Mouse (Mus musculus) ES-Bruce4 (cell line): ENCODE results near the gene Ckap4. TPM values are rescaled to one million over a fixed set of nuclear protein-coding genes. Genes with fewer than 3 reads are reported as not detected.

Experiments used
- H3K27ac ChIP-seq: 2 replicates; pipeline ENCODE4 v1.5.1; 2012; ENCODE audit warnings: low read length, inconsistent platforms; ENCODE audit not compliant: insufficient read depth
- H3K27me3 ChIP-seq: 2 replicates; pipeline ENCODE4 v1.6.1; 2012; ENCODE audit warnings: mild to moderate bottlenecking, low read length, inconsistent platforms; ENCODE audit not compliant: control insufficient read depth, poor library complexity, insufficient read depth, severe bottlenecking
- H3K36me3 ChIP-seq: 2 replicates; pipeline ENCODE4 v1.6.1; 2012; ENCODE audit warnings: inconsistent platforms, mild to moderate bottlenecking, low read length, moderate library complexity; ENCODE audit not compliant: control insufficient read depth, poor library complexity, insufficient read depth, severe bottlenecking
- H3K4me1 ChIP-seq: one replicate; pipeline ENCODE4 v1.8.1; 2011; ENCODE audit warnings: low read length; ENCODE audit not compliant: control insufficient read depth, insufficient read depth
- H3K4me3 ChIP-seq: 2 replicates; pipeline ENCODE4 v1.5.1; 2011; ENCODE audit warnings: low read depth, mild to moderate bottlenecking, low read length
- H3K9ac ChIP-seq: 2 replicates; pipeline ENCODE4 v1.6.1; 2012; ENCODE audit warnings: low read depth, mild to moderate bottlenecking, inconsistent platforms; ENCODE audit not compliant: poor library complexity, severe bottlenecking
- H3K9me3 ChIP-seq: replicated peaks from 2 replicates; pipeline ENCODE4 v1.6.1; 2012; ENCODE audit warnings: mild to moderate bottlenecking, low read length, inconsistent platforms; ENCODE audit not compliant: control insufficient read depth, poor library complexity, insufficient read depth, severe bottlenecking
- CTCF ChIP-seq: IDR thresholded peaks from one replicate; pipeline ENCODE4 v1.8.1; 2011; ENCODE audit warnings: low read depth, low read length
- EP300 ChIP-seq: IDR thresholded peaks from 2 replicates; pipeline ENCODE4 v1.6.1; 2011; ENCODE audit warnings: low read depth, low read length; ENCODE audit not compliant: insufficient read depth
- POLR2A ChIP-seq: IDR thresholded peaks from one replicate; pipeline ENCODE4 v1.8.1; 2011; ENCODE audit warnings: low read length; ENCODE audit not compliant: insufficient read depth
- polyA plus RNA-seq: library from polyadenylated mRNA; stranded (reverse); fragments of >200 nt; gene quantifications from 2 replicates; pipeline ENCODE4 v1.2.4, GENCODE M21; 2011; ENCODE audit warnings: low read depth; ENCODE audit not compliant: missing spikeins, insufficient read depth, insufficient read length

The Ckap4 gene
- polyA plus RNA-seq, 1 experiment, result 53.4 TPM

DNA sequence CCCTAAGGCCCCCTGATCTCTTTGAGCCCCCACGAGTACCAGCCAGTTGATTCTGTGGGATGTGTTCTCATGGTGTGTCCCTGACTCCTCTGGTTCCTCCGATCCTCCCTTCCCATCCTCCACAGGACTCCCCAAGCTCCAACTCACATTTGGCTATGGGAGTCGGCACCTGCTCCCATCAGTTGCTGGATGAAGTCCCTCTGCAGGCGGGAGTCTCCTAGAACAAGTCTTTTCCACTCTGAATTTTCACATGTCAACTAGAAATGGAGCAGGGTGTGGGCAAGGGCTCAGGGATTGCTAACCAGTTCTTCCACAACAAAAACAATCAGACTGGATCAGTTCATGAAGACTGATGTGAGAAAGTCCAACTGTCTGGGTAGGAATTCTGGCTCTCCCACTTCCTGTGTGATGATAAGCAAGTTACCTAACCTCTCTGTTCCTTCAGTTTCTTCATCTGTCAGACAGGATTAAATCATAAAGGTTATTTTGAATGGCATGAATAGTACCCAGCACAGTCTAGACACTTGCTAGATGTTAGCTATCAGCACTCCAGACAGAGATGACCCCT lies 56.7 kb downstream of the Ckap4 start:
- H3K9ac ChIP-seq, result no peak overlapping the region
- no peaks in the 10 kb centered on the region for H3K27me3 ChIP-seq
- H3K4me3 ChIP-seq, result no peak overlapping the region
- H3K4me1 ChIP-seq, result no peaks in the 10 kb centered on the region
- TF ChIP-seq CTCF (no peak), EP300 (no peak), POLR2A (no peak)
- H3K27ac ChIP-seq, result no peak overlapping the region
- H3K9me3 ChIP-seq, result no peaks in the 10 kb centered on the region
- H3K36me3 ChIP-seq, result no peaks in the 10 kb centered on the region

Other genes starting within 250 kb of the Ckap4 start
- 25.9 and 26.7 TPM in 2 replicates for gene Nuak1, start 93.5 kb downstream of the Ckap4 start, polyA plus RNA-seq
- gene Tcp11l2, start 42.6 kb upstream of the Ckap4 start, polyA plus RNA-seq, result 2.6 and 3.6 TPM in 2 replicates
- 44.3 and 45.8 TPM in 2 replicates for gene Polr3b, start 88.2 kb upstream of the Ckap4 start, polyA plus RNA-seq
- gene Rfx4, start 222.0 kb upstream of the Ckap4 start, polyA plus RNA-seq, result 0.29 and 0.30 TPM in 2 replicates